Mouse (Mus musculus): ENCODE measurements around the gene Gm10198. TPM values are rescaled to one million over a fixed set of nuclear protein-coding genes. Genes with fewer than 3 reads are reported as not detected.
A peak's percentile ranks its signal among the peaks of the same experiment; 100 is the strongest.

Gm10198 gene
- polyA plus RNA-seq, 1 experiment from 2014 or later: not detected

DNA sequence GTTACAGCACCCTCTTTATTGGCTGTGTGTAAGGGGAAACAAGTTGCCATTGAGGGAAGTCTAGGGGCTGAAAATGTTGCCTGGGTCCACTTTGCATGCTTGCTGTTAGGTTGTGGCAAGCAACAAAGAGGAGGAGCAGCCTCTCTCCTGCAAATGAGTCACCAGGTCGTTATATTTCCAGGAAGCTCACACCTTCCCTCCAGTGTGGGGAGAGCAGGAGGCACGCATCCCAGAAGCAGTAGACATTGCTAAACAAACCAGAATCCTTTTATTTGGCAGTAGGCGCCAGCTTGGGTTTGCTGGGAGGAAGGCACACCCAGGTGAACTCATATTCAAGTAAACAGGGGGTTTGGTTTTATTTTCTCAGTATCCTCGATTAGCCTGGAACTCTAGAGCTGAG lies 8.8 kb downstream of the Gm10198 start:
- 53% methylated on average over 4 of the region's 4 CpGs for WGBS (ENCODE audit: insufficient replicate concordance)
- H3K9ac ChIP-seq: no peak overlapping the region
- H3K4me3 ChIP-seq: no peak overlapping the region
- no peaks in the 10 kb centered on the region for H3K27me3 ChIP-seq (replicated peaks)
- ATAC-seq: no peak
- peaks cover 18% of the 10 kb centered on the region for H3K4me1 ChIP-seq
- no peak overlapping the region for H3K4me2 ChIP-seq
- H3K36me3 ChIP-seq: no peaks in the 10 kb centered on the region
- no peak overlapping the region for H3K27ac ChIP-seq
- no peaks in the 10 kb centered on the region for H3K9me3 ChIP-seq (replicated peaks)

DNA sequence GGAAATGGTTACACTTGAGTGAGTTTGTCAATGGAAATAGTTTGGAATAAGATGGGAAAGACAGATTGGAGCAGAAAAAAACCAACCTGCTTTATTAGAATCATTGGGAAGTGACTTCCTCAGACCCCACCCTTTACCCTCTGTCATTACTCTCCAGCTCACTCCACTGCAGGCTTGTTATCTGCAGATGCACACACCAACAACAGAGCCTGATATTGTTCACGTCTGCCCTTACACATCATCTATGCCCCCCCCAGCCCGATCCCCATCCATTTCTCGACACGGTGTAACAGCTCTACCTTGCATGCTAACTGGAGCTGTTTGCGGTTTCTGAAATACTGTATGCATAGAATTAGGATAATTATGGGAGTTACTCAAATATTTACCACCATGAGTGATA lies 12.2 kb downstream of the Gm10198 start:
- 0 out of 2 replicates have a peak overlapping the region, but pooled peaks have one; percentile 36 for H3K9ac ChIP-seq
- WGBS (ENCODE audit: insufficient replicate concordance): 32% methylated on average over 5 of the region's 5 CpGs
- H3K36me3 ChIP-seq: no peaks in the 10 kb centered on the region
- no peaks in the 10 kb centered on the region for H3K27me3 ChIP-seq (replicated peaks)
- no peak overlapping the region for H3K4me3 ChIP-seq
- H3K27ac ChIP-seq: no peak overlapping the region
- peaks cover 18% of the 10 kb centered on the region for H3K4me1 ChIP-seq
- no peaks in the 10 kb centered on the region for H3K9me3 ChIP-seq (replicated peaks)
- H3K4me2 ChIP-seq: peak overlapping the region; percentile 39
- ATAC-seq: peak; percentile 97

DNA sequence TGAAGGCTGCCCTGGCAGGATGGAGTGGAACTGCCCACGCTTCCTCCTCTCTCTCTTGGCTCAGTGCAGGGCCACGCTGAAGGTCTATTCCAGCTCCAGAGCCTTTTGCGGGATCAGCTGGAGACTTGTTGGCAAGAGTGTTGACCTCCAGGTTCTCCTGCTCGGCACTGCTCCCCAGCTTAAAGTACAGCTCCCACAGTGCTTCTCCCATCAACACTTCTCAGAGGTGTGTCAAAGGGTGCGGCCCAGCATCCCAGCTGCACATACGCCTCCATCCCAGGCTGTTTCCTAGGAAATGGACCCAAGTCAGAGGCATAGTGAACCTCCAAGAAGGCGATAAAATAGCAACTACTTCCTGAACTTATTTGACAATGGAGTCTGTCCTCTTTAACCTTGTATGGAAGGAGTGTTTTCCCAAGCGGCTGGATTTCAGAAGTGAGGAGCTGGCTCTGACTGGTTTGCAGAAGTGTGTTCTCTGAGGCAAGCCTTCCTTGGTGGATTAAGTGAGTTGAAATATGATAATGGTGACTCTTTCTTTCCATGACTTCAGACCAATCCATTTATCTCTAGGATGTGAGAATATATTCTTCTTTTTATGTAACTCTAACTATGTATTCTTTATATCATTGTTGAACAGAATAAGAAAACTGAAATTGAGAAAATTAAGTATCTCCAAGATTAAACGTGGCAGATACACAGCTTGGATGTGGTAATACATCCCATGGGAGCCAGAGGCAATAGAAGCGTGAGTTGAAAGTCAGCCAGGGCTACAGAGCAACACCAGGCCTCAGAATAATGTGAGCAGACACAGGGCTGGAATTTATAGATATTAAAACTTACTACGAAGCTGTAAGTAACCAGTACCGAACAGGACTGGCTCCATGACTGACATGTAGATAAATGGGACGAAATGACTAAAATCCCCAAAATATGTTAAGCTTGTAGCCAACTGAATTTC lies 23.9 kb downstream of the Gm10198 start:
- no peak for ATAC-seq
- H3K4me2 ChIP-seq: no peak overlapping the region
- H3K27me3 ChIP-seq (replicated peaks): no peaks in the 10 kb centered on the region; the same call in none of the 2 replicates
- no peaks in the 10 kb centered on the region for H3K9me3 ChIP-seq (replicated peaks)
- H3K27ac ChIP-seq: no peak overlapping the region
- H3K9ac ChIP-seq: no peak overlapping the region
- H3K4me1 ChIP-seq: no peaks in the 10 kb centered on the region
- H3K4me3 ChIP-seq: no peak overlapping the region
- H3K36me3 ChIP-seq: no peaks in the 10 kb centered on the region
- 71% methylated on average over 13 of the region's 13 CpGs for WGBS (ENCODE audit: insufficient replicate concordance)

- H3K4me2 ChIP-seq: no peak overlapping the region
- H3K4me1 ChIP-seq: no peaks in the 10 kb centered on the region
- H3K27ac ChIP-seq: no peak overlapping the region
- no peaks in the 10 kb centered on the region for H3K9me3 ChIP-seq (replicated peaks)
- no peak overlapping the region for H3K4me3 ChIP-seq
- no peak overlapping the region for H3K9ac ChIP-seq
- no peak for ATAC-seq
- WGBS (ENCODE audit: insufficient replicate concordance): 70% methylated on average over 4 of the region's 4 CpGs
- no peaks in the 10 kb centered on the region for H3K36me3 ChIP-seq
- peaks cover 5% of the 10 kb centered on the region for H3K27me3 ChIP-seq (replicated peaks)
Measured at GRCm38 (mm10) chr13:111620433-111620832, 27.8 kb downstream of the Gm10198 start.

DNA sequence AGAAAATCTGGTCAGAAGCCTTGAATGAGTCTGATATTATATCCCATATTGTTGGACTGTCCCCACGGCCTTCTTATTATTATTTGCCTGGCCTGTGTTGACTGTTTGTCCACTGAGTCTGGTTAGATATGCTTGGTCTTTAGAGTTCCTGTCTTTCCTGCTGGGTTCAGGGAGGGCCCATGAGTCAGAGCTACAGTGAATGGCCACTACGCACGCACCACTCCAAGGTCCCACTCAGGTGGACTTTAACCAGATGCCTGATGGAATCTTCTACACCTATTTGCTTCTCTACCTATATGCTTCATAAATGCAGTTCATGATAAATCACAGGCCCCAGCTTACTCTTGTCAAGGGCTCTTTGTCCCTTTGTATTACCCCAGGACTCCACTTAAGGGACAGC lies 29.8 kb downstream of the Gm10198 start:
- no peak for ATAC-seq
- WGBS (ENCODE audit: insufficient replicate concordance): 72% methylated on average over 3 of the region's 3 CpGs
- Histone ChIP-seq H3K4me1 (no peaks in the 10 kb centered on the region), H3K36me3 (no peaks in the 10 kb centered on the region), H3K27me3 (replicated peaks) (peaks cover 5% of the 10 kb centered on the region; the same call in 1 of the 2 replicates), H3K4me2 (no peak overlapping the region), H3K9me3 (replicated peaks) (no peaks in the 10 kb centered on the region), H3K9ac (no peak overlapping the region), H3K27ac (no peak overlapping the region), H3K4me3 (no peak overlapping the region)

- H3K27me3 ChIP-seq (replicated peaks): peaks cover 5% of the 10 kb centered on the region; the same call in 1 of the 2 replicates
- H3K27ac ChIP-seq: no peak overlapping the region
- no peaks in the 10 kb centered on the region for H3K36me3 ChIP-seq
- H3K4me1 ChIP-seq: no peaks in the 10 kb centered on the region
- 68% methylated on average over 7 of the region's 7 CpGs for WGBS (ENCODE audit: insufficient replicate concordance)
- H3K9me3 ChIP-seq (replicated peaks): no peaks in the 10 kb centered on the region
- H3K4me2 ChIP-seq: no peak overlapping the region
- no peak overlapping the region for H3K4me3 ChIP-seq
- ATAC-seq: no peak
- no peak overlapping the region for H3K9ac ChIP-seq
Measured at GRCm38 (mm10) chr13:111623112-111623511, 30.5 kb downstream of the Gm10198 start.

DNA sequence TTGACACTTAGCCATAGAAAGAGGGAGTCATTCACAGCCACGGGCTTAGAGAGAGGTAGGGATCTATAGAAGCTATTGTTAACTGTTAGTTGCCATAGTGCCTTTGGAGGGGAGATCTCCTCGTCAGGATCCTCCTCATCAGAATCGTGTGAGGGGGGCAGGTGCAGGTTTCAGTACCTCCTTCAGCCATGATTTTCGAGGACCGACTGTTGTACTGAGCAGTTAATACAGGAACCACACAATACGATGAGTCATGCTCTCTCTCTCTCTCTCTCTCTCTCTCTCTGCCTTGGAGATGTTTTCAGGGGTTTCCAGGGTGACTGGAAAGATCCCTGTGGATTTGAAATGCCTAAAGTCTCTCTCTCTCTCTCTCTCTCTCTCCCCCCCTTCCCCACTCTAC lies 31.5 kb downstream of the Gm10198 start:
- 55% methylated on average over 6 of the region's 6 CpGs for WGBS (ENCODE audit: insufficient replicate concordance)
- Histone ChIP-seq H3K27me3 (replicated peaks) (peaks cover 5% of the 10 kb centered on the region; the same call in 1 of the 2 replicates), H3K4me3 (no peak overlapping the region), H3K36me3 (no peaks in the 10 kb centered on the region), H3K27ac (no peak overlapping the region), H3K4me2 (no peak overlapping the region), H3K9me3 (replicated peaks) (no peaks in the 10 kb centered on the region), H3K9ac (no peak overlapping the region), H3K4me1 (no peaks in the 10 kb centered on the region)
- ATAC-seq: no peak

- no peaks in the 10 kb centered on the region; the same call in 1 of the 2 replicates for H3K9me3 ChIP-seq (replicated peaks)
- H3K27me3 ChIP-seq (replicated peaks): no peaks in the 10 kb centered on the region
- H3K4me1 ChIP-seq: peaks cover 10% of the 10 kb centered on the region
- peak overlapping the region; percentile 47 for H3K4me2 ChIP-seq
- WGBS (ENCODE audit: insufficient replicate concordance): 23% methylated on average over 16 of the region's 16 CpGs
- 0 out of 2 replicates have a peak overlapping the region, but pooled peaks have one; percentile 6 for H3K9ac ChIP-seq
- no peak overlapping the region for H3K27ac ChIP-seq
- peak; percentile 82 for ATAC-seq
- no peaks in the 10 kb centered on the region for H3K36me3 ChIP-seq
- no peak overlapping the region for H3K4me3 ChIP-seq
Measured at GRCm38 (mm10) chr13:111634163-111635160, 41.9 kb downstream of the Gm10198 start.

DNA sequence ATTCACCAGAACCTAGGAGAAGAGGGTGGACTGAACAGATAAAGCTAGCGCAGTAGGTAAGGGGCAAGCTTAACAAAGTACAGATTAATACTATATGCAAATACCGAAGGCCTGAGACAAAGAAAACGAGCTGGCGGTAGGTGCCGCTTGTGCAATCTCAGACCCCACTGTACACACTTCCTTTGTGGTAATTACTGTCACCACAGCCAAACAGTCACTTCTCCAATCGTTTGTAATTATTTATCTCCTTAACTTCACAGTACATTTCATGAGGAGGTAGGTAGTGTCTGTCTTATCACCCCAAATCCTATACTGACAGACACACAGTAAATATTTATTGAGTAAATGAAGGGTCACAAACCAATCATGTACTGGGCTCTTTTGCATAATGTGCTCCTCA lies 47.7 kb downstream of the Gm10198 start:
- 14% methylated on average over 6 of the region's 6 CpGs for WGBS (ENCODE audit: insufficient replicate concordance)
- ATAC-seq: peak; percentile 40
- no peak overlapping the region for H3K4me2 ChIP-seq

More for the DNA sequence above, 47.7 kb downstream of the Gm10198 start:
- Histone ChIP-seq H3K27ac (no peak overlapping the region), H3K9me3 (replicated peaks) (no peaks in the 10 kb centered on the region; the same call in 1 of the 2 replicates), H3K36me3 (no peaks in the 10 kb centered on the region), H3K27me3 (replicated peaks) (no peaks in the 10 kb centered on the region), H3K4me3 (no peak overlapping the region), H3K9ac (no peak overlapping the region), H3K4me1 (0 out of 2 replicates have a peak, but pooled peaks cover 6% of the 10 kb centered on the region)

Data from liver, embryonic 12.5 days (tissue).